8 mouse cellular contexts compared by ENCODE assay signal in genomic region chr17:29841781-29842690, GRCm38 (mm10).
DNase-seq lines count a peak whose midpoint lies in the region.

No protein-coding gene starts in this region.

- peak; percentile 92 for DNase-seq in MEL-GATA-1-ER (ENCODE audit: extremely low read depth, low read depth)
- peak; percentile 83 for DNase-seq in embryo, embryonic 10 days (ENCODE audit: low spot score)
- DNase-seq in heart, adult 8-10 months (ENCODE audit: low spot score): peak; percentile 33
- DNase-seq in kidney, adult 9 months: peak; percentile 46
- DNase-seq in lung, postnatal 10 days: peak; percentile 80
- peak; percentile 67 for DNase-seq in retina, embryonic 14.5 days (ENCODE audit: low spot score)
- DNase-seq in frontal cortex, postnatal 14 days (ENCODE audit: low spot score in 2 of 2): no peak
- no peak for DNase-seq in left cerebral cortex, adult 8-10 months (ENCODE audit: low spot score in 2 of 2)

Comparison
In these comparisons a context has a peak if more than half of its experiments do, and no peak if none do; other contexts are left out.
1. DNase-seq: peak in MEL-GATA-1-ER (single experiment), embryo, embryonic 10 days (single experiment), heart, adult 8-10 months (single experiment), kidney, adult 9 months (single experiment), lung, postnatal 10 days (single experiment) and retina, embryonic 14.5 days (single experiment); none in frontal cortex, postnatal 14 days (0 of 2) and left cerebral cortex, adult 8-10 months (0 of 2).